In genomic region chr9:108782836-108783547, GRCm38 (mm10) we compare ENCODE assay signal across 8 mouse cellular contexts. TPM values are rescaled to one million over a fixed set of nuclear protein-coding genes. Genes with fewer than 3 reads are reported as not detected.
A peak's percentile ranks its signal among the peaks of the same experiment; 100 is the strongest.
DNase-seq lines count a peak whose midpoint lies in the region; ATAC-seq and TF ChIP-seq lines count a peak whose summit lies in the region.

No protein-coding gene starts in this region.

- peak overlapping the region; percentile 75 for H3K4me3 ChIP-seq in kidney, embryonic 14.5 days (ENCODE audit: low read length)
- H3K4me3 ChIP-seq in cortical plate, adult 2 months (ENCODE audit: insufficient read depth, low read length): peak overlapping the region; percentile 95
- H3K4me3 ChIP-seq in hindbrain, embryonic 13.5 days: peak overlapping the region; percentile 85
- H3K4me3 ChIP-seq in midbrain, embryonic 16.5 days (ENCODE audit: low read depth, low read length): peak overlapping the region; percentile 87

- peak overlapping the region; percentile 78 for H3K4me2 ChIP-seq in kidney, embryonic 14.5 days (replicated peaks; ENCODE audit: low read depth, low read length)
- H3K4me2 ChIP-seq in hindbrain, embryonic 13.5 days: peak overlapping the region; percentile 59
- peak overlapping the region; percentile 58 for H3K4me2 ChIP-seq in midbrain, embryonic 16.5 days (ENCODE audit: low read length)

- H3K4me1 ChIP-seq in kidney, embryonic 14.5 days (ENCODE audit: control insufficient read depth, insufficient read depth, low read length): peaks cover 28% of the 10 kb centered on the region
- H3K4me1 ChIP-seq in cortical plate, adult 2 months (ENCODE audit: control insufficient read depth, insufficient read depth, low read length): peaks cover 9% of the 10 kb centered on the region
- H3K4me1 ChIP-seq in hindbrain, embryonic 13.5 days (replicated peaks): peaks cover 44% of the 10 kb centered on the region
- peaks cover 36% of the 10 kb centered on the region for H3K4me1 ChIP-seq in midbrain, embryonic 16.5 days (ENCODE audit: control insufficient read depth, insufficient read depth, low read length)

- peak overlapping the region; percentile 98; the same call in 1 of the 2 replicates for H3K9ac ChIP-seq in kidney, embryonic 14.5 days (ENCODE audit: low read depth, low read length)
- peak overlapping the region; percentile 99 for H3K9ac ChIP-seq in hindbrain, embryonic 13.5 days
- H3K9ac ChIP-seq in midbrain, embryonic 16.5 days (ENCODE audit: low read depth, low read length): peak overlapping the region; percentile 61

- no peaks in the 10 kb centered on the region for H3K9me3 ChIP-seq in kidney, embryonic 14.5 days (ENCODE audit: control insufficient read depth, low read length)
- no peaks in the 10 kb centered on the region for H3K9me3 ChIP-seq in hindbrain, embryonic 13.5 days
- H3K9me3 ChIP-seq in midbrain, embryonic 16.5 days (replicated peaks; ENCODE audit: control insufficient read depth, low read length, poor library complexity, severe bottlenecking): no peaks in the 10 kb centered on the region

- H3K27ac ChIP-seq in kidney, embryonic 14.5 days (ENCODE audit: low read depth, low read length): no peak overlapping the region
- H3K27ac ChIP-seq in cortical plate, adult 2 months (ENCODE audit: insufficient read depth, low read length): no peak overlapping the region
- peak overlapping the region; percentile 99 for H3K27ac ChIP-seq in hindbrain, embryonic 13.5 days
- peak overlapping the region; percentile 99 for H3K27ac ChIP-seq in midbrain, embryonic 16.5 days (ENCODE audit: low read length)

- no peaks in the 10 kb centered on the region for H3K27me3 ChIP-seq in kidney, embryonic 14.5 days (ENCODE audit: control insufficient read depth, insufficient read depth, low read length)
- H3K27me3 ChIP-seq in hindbrain, embryonic 13.5 days: no peaks in the 10 kb centered on the region
- no peaks in the 10 kb centered on the region for H3K27me3 ChIP-seq in midbrain, embryonic 16.5 days (ENCODE audit: control insufficient read depth, insufficient read depth, low read depth, low read length)

- TF ChIP-seq CTCF in cortical plate, adult 2 months (IDR thresholded peaks at IDR 0.05; ENCODE audit: extremely low read depth, insufficient read depth, low read length): no peak

- no peak for TF ChIP-seq POLR2A in cortical plate, adult 2 months (IDR thresholded peaks at IDR 0.05; ENCODE audit: extremely low read depth, insufficient read depth, low read length)

- 0 out of 2 replicates have a peak, but pooled peaks have one; percentile 1 for ATAC-seq in kidney, embryonic 14.5 days (ENCODE audit: low FRiP score, low TSS enrichment)
- peak; percentile 68 for ATAC-seq in hindbrain, embryonic 13.5 days (ENCODE audit: low FRiP score)
- ATAC-seq in midbrain, embryonic 16.5 days: peak; percentile 54

- 21% methylated on average over 9 of the region's 9 CpGs for WGBS in kidney, embryonic 14.5 days
- WGBS in hindbrain, embryonic 13.5 days: 7% methylated on average over 9 of the region's 9 CpGs
- 4% methylated on average over 9 of the region's 9 CpGs for WGBS in midbrain, embryonic 16.5 days

- peaks cover 8% of the 10 kb centered on the region; the same call in 1 of the 2 replicates for H3K36me3 ChIP-seq in kidney, embryonic 14.5 days (ENCODE audit: control insufficient read depth, insufficient read depth, low read length)
- H3K36me3 ChIP-seq in hindbrain, embryonic 13.5 days: no peaks in the 10 kb centered on the region
- H3K36me3 ChIP-seq in midbrain, embryonic 16.5 days (ENCODE audit: control insufficient read depth, insufficient read depth, low read length): no peaks in the 10 kb centered on the region

- DNase-seq in kidney, postnatal 25 days: no peak
- DNase-seq in layer of hippocampus, adult 18-20 months (ENCODE audit: low spot score in 2 of 2): no peak
- DNase-seq in adrenal gland, postnatal 10 days: no peak
- DNase-seq in adrenal gland, postnatal 36 days: no peak

RNA-seq across cellular contexts. Expression of gene Ip6k2, which starts 0.6 kb away (rescaled TPM):
- 125 and 134 TPM in 2 replicates for polyA plus RNA-seq in kidney, embryonic 14.5 days (2014; fragmentation: Nextera tagmentation; extraction: Ambion mirVana)
- 145 and 162 TPM in 2 replicates for polyA plus RNA-seq in cortical plate, adult 2 months (2012; rRNA removed)
- polyA plus RNA-seq in hindbrain, embryonic 13.5 days (2015; fragmentation: Nextera tagmentation; extraction: Ambion mirVana): 222 and 228 TPM in 2 replicates
- 199 and 222 TPM in 2 replicates for polyA plus RNA-seq in midbrain, embryonic 16.5 days (2015; fragmentation: Nextera tagmentation; extraction: Ambion mirVana)
- total RNA-seq in layer of hippocampus, adult 18-20 months (2021): 100 to 1,000 TPM; 240 to 270 TPM
- 10 to 100 TPM; 74.2 to 82.0 TPM for total RNA-seq in adrenal gland, postnatal 10 days (2021)
- 10 to 100 TPM; 77.3 to 99.4 TPM for total RNA-seq in adrenal gland, postnatal 36 days (2021)

RNA-seq across cellular contexts. Expression of gene Nckipsd, which starts 25.2 kb away (rescaled TPM):
- polyA plus RNA-seq in kidney, embryonic 14.5 days (2014; fragmentation: Nextera tagmentation; extraction: Ambion mirVana): 9.0 and 21.7 TPM in 2 replicates
- 65.0 and 66.8 TPM in 2 replicates for polyA plus RNA-seq in cortical plate, adult 2 months (2012; rRNA removed)
- 25.9 and 30.7 TPM in 2 replicates for polyA plus RNA-seq in hindbrain, embryonic 13.5 days (2015; fragmentation: Nextera tagmentation; extraction: Ambion mirVana)
- 33.2 and 51.7 TPM in 2 replicates for polyA plus RNA-seq in midbrain, embryonic 16.5 days (2015; fragmentation: Nextera tagmentation; extraction: Ambion mirVana)
- total RNA-seq in layer of hippocampus, adult 18-20 months (2021): 10 to 100 TPM; 75.6 to 78.8 TPM
- total RNA-seq in adrenal gland, postnatal 10 days (2021): 1 to 10 TPM; 6.9 to 9.5 TPM
- 10 to 100 TPM in 1 of 2 experiments, 1 to 10 TPM in 1; 9.8 to 12.5 TPM for total RNA-seq in adrenal gland, postnatal 36 days (2021)

RNA-seq across cellular contexts. Expression of gene Celsr3, which starts 43.1 kb away (rescaled TPM):
- polyA plus RNA-seq in kidney, embryonic 14.5 days (2014; fragmentation: Nextera tagmentation; extraction: Ambion mirVana): 0.04 and 0.17 TPM in 2 replicates
- polyA plus RNA-seq in cortical plate, adult 2 months (2012; rRNA removed): 74.3 and 75.8 TPM in 2 replicates
- polyA plus RNA-seq in hindbrain, embryonic 13.5 days (2015; fragmentation: Nextera tagmentation; extraction: Ambion mirVana): 13.8 and 14.3 TPM in 2 replicates
- 12.7 and 16.4 TPM in 2 replicates for polyA plus RNA-seq in midbrain, embryonic 16.5 days (2015; fragmentation: Nextera tagmentation; extraction: Ambion mirVana)
- 10 to 100 TPM; 54.6 to 58.6 TPM for total RNA-seq in layer of hippocampus, adult 18-20 months (2021)
- total RNA-seq in adrenal gland, postnatal 10 days (2021): 1 to 10 TPM; 3.3 to 4.9 TPM
- 1 to 10 TPM; 3.0 to 5.8 TPM for total RNA-seq in adrenal gland, postnatal 36 days (2021)

Comparison
In these comparisons a context has a peak if more than half of its experiments do, and no peak if none do; other contexts are left out.
1. ATAC-seq: peak in every context shown above with its lines; median percentile 68 in hindbrain, embryonic 13.5 days; 54 in midbrain, embryonic 16.5 days; 1 in kidney, embryonic 14.5 days.
2. H3K27ac ChIP-seq: peak in hindbrain, embryonic 13.5 days (single experiment) and midbrain, embryonic 16.5 days (single experiment); none in kidney, embryonic 14.5 days (single experiment) and cortical plate, adult 2 months (single experiment).
3. RNA of gene Celsr3, which starts 43.1 kb away (polyA plus RNA-seq): 74.3 to 75.8 TPM in cortical plate, adult 2 months, 13.8 to 14.3 TPM in hindbrain, embryonic 13.5 days and 12.7 to 16.4 TPM in midbrain, embryonic 16.5 days; 0.04 to 0.17 TPM in kidney, embryonic 14.5 days; every median in the first group is over 10 times any median in the second.
4. Peak in every context shown above with its lines, with median percentiles within 50 percentile points of each other: H3K4me2 ChIP-seq, H3K4me3 ChIP-seq and H3K9ac ChIP-seq.